Mouse (Mus musculus) lung, adult 2 months (tissue): ENCODE data around the gene 1700003H04Rik.

Experiments used
- CTCF ChIP-seq: fragments of 200-500 bp; IDR thresholded peaks from 2 replicates; pipeline ENCODE4 v1.5.1; 2011; ENCODE audit warnings: mild to moderate bottlenecking, low read length, control low read depth; ENCODE audit not compliant: insufficient read depth
- POLR2A ChIP-seq: fragments of 200-500 bp; IDR thresholded peaks from 2 replicates; pipeline ENCODE4 v1.6.1; 2011; ENCODE audit warnings: low read depth, mild to moderate bottlenecking, control low read depth, low read length, borderline replicate concordance; ENCODE audit errors: extremely low read depth

DNA sequence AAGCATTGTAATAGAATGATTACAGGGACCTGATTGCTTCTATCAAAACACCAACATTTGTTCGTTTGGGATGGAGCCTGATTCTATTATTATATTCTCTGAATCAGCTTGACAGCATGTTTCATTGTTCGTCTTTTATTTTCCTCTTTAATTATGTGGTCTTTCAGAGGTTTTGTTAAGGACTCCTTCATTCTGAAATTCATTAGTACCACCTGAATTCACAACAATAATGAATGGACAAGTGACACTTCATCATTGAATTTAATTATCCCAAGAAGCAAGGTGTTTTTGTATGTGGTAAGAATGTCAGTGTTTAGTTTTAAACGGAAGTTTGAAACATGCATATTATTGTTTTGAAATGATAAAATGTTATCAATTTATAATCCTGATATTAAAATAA, 42.1 kb upstream of the 1700003H04Rik start:
- no peak for TF ChIP-seq POLR2A
- no peak for TF ChIP-seq CTCF
